Mouse (Mus musculus) G1E (cell line): ENCODE data around the gene Gm20671.
"Not testable (repeated sequence)": the region's sequence is repeated elsewhere in the genome, so short reads cannot be mapped to it uniquely, and the experiment has no call there.

Experiments used
- CTCF ChIP-seq: IDR thresholded peaks from 2 replicates; pipeline ENCODE4 v1.5.1; 2012; ENCODE audit warnings: low read depth, low read length, inconsistent platforms, mixed read lengths
- GATA1 ChIP-seq: IDR thresholded peaks from 2 replicates; pipeline ENCODE4 v1.6.1; 2012; ENCODE audit warnings: borderline replicate concordance, low read length, inconsistent platforms, mixed read lengths
- GATA2 ChIP-seq: IDR thresholded peaks from 2 replicates; pipeline ENCODE4 v1.6.1; 2012; ENCODE audit warnings: low read depth, low read length, inconsistent platforms, borderline replicate concordance
- POLR2AphosphoS5 ChIP-seq: IDR thresholded peaks from 2 replicates; pipeline ENCODE4 v1.6.1; 2012; ENCODE audit warnings: low read depth, low read length, inconsistent platforms; ENCODE audit not compliant: insufficient replicate concordance
- TAL1 ChIP-seq: conservative IDR thresholded peaks from 2 replicates; pipeline ENCODE4 v1.6.1; 2012; ENCODE audit warnings: low read depth, low read length, inconsistent platforms, mixed read lengths

DNA sequence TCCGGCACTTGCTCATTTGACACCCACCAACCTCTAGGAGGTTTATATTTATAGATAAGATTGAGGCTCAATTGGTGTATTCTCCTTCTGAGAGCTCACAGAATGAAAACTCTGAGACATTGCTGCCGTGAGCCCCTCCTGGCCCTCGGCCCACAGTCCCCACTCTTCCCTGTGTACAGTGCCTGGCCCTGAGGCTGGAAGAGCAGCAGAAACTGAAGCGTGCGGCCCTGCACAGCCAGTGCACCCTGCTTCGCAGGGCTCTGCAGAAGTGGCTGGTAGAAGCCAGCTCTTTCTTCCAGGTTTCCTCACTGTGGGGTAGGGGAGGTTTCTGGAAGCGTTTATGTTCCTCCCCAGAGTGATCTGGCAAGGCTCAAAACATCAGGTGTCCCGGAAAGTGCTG is 104.2 kb downstream of the Gm20671 start:
- not testable (repeated sequence) for TF ChIP-seq TAL1, CTCF, POLR2AphosphoS5, GATA1, GATA2
